Mouse (Mus musculus) heart, embryonic 15.5 days (tissue): ENCODE results near the gene Atf7ip. TPM values are rescaled to one million over a fixed set of nuclear protein-coding genes. Genes with fewer than 3 reads are reported as not detected.

Experiments used
- ATAC-seq: fragments of 200-750 bp; cut with Nextera tagmentation; replicated peaks from 2 replicates; pipeline ENCODE4 v1.8.0; 2017; ENCODE audit warnings: low read depth, moderate TSS enrichment; ENCODE audit not compliant: insufficient number of reproducible peaks, insufficient read depth, low FRiP score
- H3K27ac ChIP-seq: fragments of 300-500 bp; sonication (generic); 2 replicates; pipeline ENCODE4 v1.5.1; 2015; ENCODE audit warnings: mild to moderate bottlenecking, inconsistent platforms
- H3K27me3 ChIP-seq: fragments of 300-500 bp; sonication (generic); 2 replicates; pipeline ENCODE4 v1.6.1; 2015; ENCODE audit warnings: inconsistent platforms
- H3K36me3 ChIP-seq: fragments of 300-500 bp; sonication (generic); 2 replicates; pipeline ENCODE4 v1.6.1; 2015; ENCODE audit warnings: mild to moderate bottlenecking, inconsistent platforms
- H3K4me1 ChIP-seq: fragments of 300-500 bp; sonication (generic); replicated peaks from 2 replicates; pipeline ENCODE4 v1.6.1; 2015; ENCODE audit warnings: inconsistent platforms
- H3K4me2 ChIP-seq: fragments of 300-500 bp; sonication (generic); 2 replicates; pipeline ENCODE4 v1.6.1; 2015; ENCODE audit warnings: inconsistent platforms, mild to moderate bottlenecking, moderate library complexity
- H3K4me3 ChIP-seq: fragments of 300-500 bp; sonication (generic); 2 replicates; pipeline ENCODE4 v1.5.1; 2015; ENCODE audit warnings: mild to moderate bottlenecking, inconsistent platforms
- H3K9ac ChIP-seq: fragments of 300-500 bp; sonication (generic); 2 replicates; pipeline ENCODE4 v1.6.1; 2015; ENCODE audit warnings: mild to moderate bottlenecking, inconsistent platforms
- H3K9me3 ChIP-seq: fragments of 300-500 bp; sonication (generic); replicated peaks from 2 replicates; pipeline ENCODE4 v1.6.1; 2016; ENCODE audit warnings: inconsistent platforms
- WGBS: fragments of 180-500 bp; shearing (Covaris S2); methylation state at CpG from one replicate; pipeline ENCODE4 v1.1.7; 2015; ENCODE audit warnings: mixed read lengths; 5-methylcytosine and 5-hydroxymethylcytosine counted together
- polyA plus RNA-seq: library from polyadenylated mRNA; unstranded; fragments of >200 nt; fragmentation: Nextera tagmentation; extraction: Ambion mirVana; gene quantifications from 2 replicates; pipeline ENCODE4 v1.2.1, GENCODE M21; 2015

Gene Atf7ip
- polyA plus RNA-seq, 1 experiment from 2014 or later: 30.3 TPM

GRCm38 (mm10) chr6:136469807-136470206, 36.2 kb upstream of the Atf7ip start:
- ATAC-seq: no peak
- H3K4me1 ChIP-seq: peaks cover 56% of the 10 kb centered on the region

GRCm38 (mm10) chr6:136470321-136471230, 35.4 kb upstream of the Atf7ip start:
- no peak overlapping the region for H3K4me3 ChIP-seq
- peak overlapping the region; percentile 12 for H3K4me2 ChIP-seq
- H3K4me1 ChIP-seq: peaks cover 58% of the 10 kb centered on the region
- no peak overlapping the region for H3K9ac ChIP-seq
- WGBS: 6% methylated on average over 31 of the region's 31 CpGs
- ATAC-seq: peak; percentile 52
- H3K27ac ChIP-seq: peak overlapping the region; percentile 93
- H3K36me3 ChIP-seq: no peaks in the 10 kb centered on the region
- H3K9me3 ChIP-seq: no peaks in the 10 kb centered on the region
- no peaks in the 10 kb centered on the region for H3K27me3 ChIP-seq

More at GRCm38 (mm10) chr6:136469807-136470206, 36.2 kb upstream of the Atf7ip start:
- Histone ChIP-seq H3K9me3 (no peaks in the 10 kb centered on the region), H3K36me3 (no peaks in the 10 kb centered on the region), H3K27me3 (no peaks in the 10 kb centered on the region), H3K4me2 (no peak overlapping the region), H3K9ac (no peak overlapping the region), H3K4me3 (no peak overlapping the region), H3K27ac (peak overlapping the region; percentile 93)
- 68% methylated on average over 9 of the region's 9 CpGs for WGBS

GRCm38 (mm10) chr6:136471601-136472000, 34.4 kb upstream of the Atf7ip start:
- no peaks in the 10 kb centered on the region for H3K9me3 ChIP-seq
- peaks cover 48% of the 10 kb centered on the region for H3K4me1 ChIP-seq
- H3K9ac ChIP-seq: no peak overlapping the region
- no peaks in the 10 kb centered on the region for H3K36me3 ChIP-seq
- 32% methylated on average over 5 of the region's 5 CpGs for WGBS
- no peak for ATAC-seq
- no peaks in the 10 kb centered on the region for H3K27me3 ChIP-seq
- no peak overlapping the region for H3K4me2 ChIP-seq
- H3K4me3 ChIP-seq: no peak overlapping the region
- H3K27ac ChIP-seq: peak overlapping the region; percentile 93

GRCm38 (mm10) chr6:136472779-136473178, 33.2 kb upstream of the Atf7ip start:
- H3K9me3 ChIP-seq: no peaks in the 10 kb centered on the region
- H3K4me2 ChIP-seq: no peak overlapping the region
- no peaks in the 10 kb centered on the region for H3K27me3 ChIP-seq
- H3K9ac ChIP-seq: no peak overlapping the region
- H3K4me3 ChIP-seq: no peak overlapping the region
- no peak for ATAC-seq
- 80% methylated on average over 6 of the region's 6 CpGs for WGBS
- peaks cover 41% of the 10 kb centered on the region for H3K4me1 ChIP-seq
- no peaks in the 10 kb centered on the region for H3K36me3 ChIP-seq
- no peak overlapping the region for H3K27ac ChIP-seq

- Histone ChIP-seq H3K9ac (no peak overlapping the region), H3K27me3 (no peaks in the 10 kb centered on the region), H3K4me3 (no peak overlapping the region), H3K4me1 (peaks cover 39% of the 10 kb centered on the region), H3K4me2 (no peak overlapping the region), H3K9me3 (no peaks in the 10 kb centered on the region), H3K27ac (peak overlapping the region; percentile 7; the same call in 1 of the 2 replicates), H3K36me3 (no peaks in the 10 kb centered on the region)
- 30% methylated on average over 11 of the region's 11 CpGs for WGBS
- no peak for ATAC-seq
Observed at GRCm38 (mm10) chr6:136473472-136474129, 32.4 kb upstream of the Atf7ip start.

GRCm38 (mm10) chr6:136475171-136475860, 30.7 kb upstream of the Atf7ip start:
- no peak overlapping the region for H3K4me3 ChIP-seq
- H3K4me2 ChIP-seq: no peak overlapping the region
- H3K36me3 ChIP-seq: no peaks in the 10 kb centered on the region
- H3K9me3 ChIP-seq: no peaks in the 10 kb centered on the region
- ATAC-seq: no peak
- WGBS: 46% methylated on average over 6 of the region's 6 CpGs
- H3K9ac ChIP-seq: no peak overlapping the region
- H3K27ac ChIP-seq: no peak overlapping the region
- no peaks in the 10 kb centered on the region for H3K27me3 ChIP-seq
- H3K4me1 ChIP-seq: peaks cover 23% of the 10 kb centered on the region

- H3K4me2 ChIP-seq: no peak overlapping the region
- WGBS: 48% methylated on average over 1 of the region's 1 CpGs
- no peak overlapping the region for H3K27ac ChIP-seq
- H3K4me3 ChIP-seq: no peak overlapping the region
- H3K27me3 ChIP-seq: no peaks in the 10 kb centered on the region
- H3K36me3 ChIP-seq: no peaks in the 10 kb centered on the region
- no peak overlapping the region for H3K9ac ChIP-seq
- no peaks in the 10 kb centered on the region for H3K9me3 ChIP-seq
- H3K4me1 ChIP-seq: peaks cover 10% of the 10 kb centered on the region
- ATAC-seq: no peak
Observed at GRCm38 (mm10) chr6:136477878-136478277, 28.1 kb upstream of the Atf7ip start.

- no peak overlapping the region for H3K9ac ChIP-seq
- WGBS: 90% methylated on average over 2 of the region's 2 CpGs
- ATAC-seq: no peak
Observed at GRCm38 (mm10) chr6:136483531-136483930, 22.4 kb upstream of the Atf7ip start.

GRCm38 (mm10) chr6:136484093-136484492, 21.9 kb upstream of the Atf7ip start:
- 94% methylated on average over 3 of the region's 3 CpGs for WGBS
- Histone ChIP-seq H3K27ac (no peak overlapping the region), H3K4me2 (no peak overlapping the region), H3K27me3 (no peaks in the 10 kb centered on the region), H3K4me1 (0 out of 2 replicates have a peak, but pooled peaks cover 2% of the 10 kb centered on the region), H3K9me3 (no peaks in the 10 kb centered on the region), H3K36me3 (no peaks in the 10 kb centered on the region), H3K9ac (no peak overlapping the region), H3K4me3 (no peak overlapping the region)
- no peak for ATAC-seq

More at GRCm38 (mm10) chr6:136483531-136483930, 22.4 kb upstream of the Atf7ip start:
- H3K4me2 ChIP-seq: no peak overlapping the region
- H3K4me3 ChIP-seq: no peak overlapping the region
- no peaks in the 10 kb centered on the region for H3K27me3 ChIP-seq
- H3K27ac ChIP-seq: no peak overlapping the region
- H3K9me3 ChIP-seq: no peaks in the 10 kb centered on the region
- 0 out of 2 replicates have a peak, but pooled peaks cover 2% of the 10 kb centered on the region for H3K4me1 ChIP-seq
- no peaks in the 10 kb centered on the region for H3K36me3 ChIP-seq

- no peaks in the 10 kb centered on the region for H3K36me3 ChIP-seq
- no peaks in the 10 kb centered on the region for H3K9me3 ChIP-seq
- WGBS: 76% methylated on average over 4 of the region's 4 CpGs
- H3K4me2 ChIP-seq: no peak overlapping the region
- no peak overlapping the region for H3K4me3 ChIP-seq
- ATAC-seq: no peak; the same call in 1 of the 2 replicates
- H3K27ac ChIP-seq: no peak overlapping the region
- H3K27me3 ChIP-seq: no peaks in the 10 kb centered on the region
- H3K4me1 ChIP-seq: 0 out of 2 replicates have a peak, but pooled peaks cover 2% of the 10 kb centered on the region
- no peak overlapping the region for H3K9ac ChIP-seq
Observed at GRCm38 (mm10) chr6:136486166-136486565, 19.8 kb upstream of the Atf7ip start.
